Mouse (Mus musculus): ENCODE data around the gene Gm14139.
"Not testable (repeated sequence)": the region's sequence is repeated elsewhere in the genome, so short reads cannot be mapped to it uniquely, and the experiment has no call there.

Gene Gm14139

GRCm38 (mm10) chr2:150181570-150181999 lies at the start of gene Gm14139:
Gene Gm14139, plus strand, starts transcription at chr2:150181755.
- DNase-seq (ENCODE audit: low spot score): not testable (repeated sequence)

DNA sequence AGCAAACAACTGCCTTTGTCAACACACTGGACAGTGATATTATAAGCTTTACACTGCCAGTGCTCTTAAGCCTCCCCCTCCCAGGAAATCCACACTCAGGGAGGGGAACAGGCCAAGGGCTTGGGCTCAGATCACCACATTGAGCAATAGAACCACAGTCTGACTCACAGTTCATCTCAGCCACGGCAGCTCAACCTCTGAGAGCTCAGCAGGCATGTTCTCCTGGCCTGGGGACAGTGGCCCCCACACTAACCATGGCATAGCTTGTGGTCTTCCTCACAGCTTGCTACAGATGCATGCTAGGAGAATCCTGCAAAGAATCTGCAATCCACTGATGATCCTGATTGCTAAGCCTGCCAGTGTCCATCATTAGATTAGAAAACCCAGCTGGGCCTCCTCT lies 49.6 kb upstream of the Gm14139 start:
- DNase-seq (ENCODE audit: low spot score): not testable (repeated sequence)

GRCm38 (mm10) chr2:150132773-150133172 lies 48.8 kb upstream of the Gm14139 start:
- no peak for DNase-seq (ENCODE audit: low spot score)

- peak; percentile 80 for DNase-seq (ENCODE audit: low spot score)
Observed at GRCm38 (mm10) chr2:150136435-150136897, 45.1 kb upstream of the Gm14139 start, which contains the start of gene Zfp120. Gene Zfp120, minus strand, starts transcription at chr2:150136708.

GRCm38 (mm10) chr2:150166703-150167102 lies 14.9 kb upstream of the Gm14139 start:
- no peak for DNase-seq (ENCODE audit: low spot score)

GRCm38 (mm10) chr2:150173833-150174232 lies 7.7 kb upstream of the Gm14139 start:
- DNase-seq (ENCODE audit: low spot score): no peak

- DNase-seq (ENCODE audit: low spot score): not testable (repeated sequence)
Observed at GRCm38 (mm10) chr2:150179579-150179978, 2.0 kb upstream of the Gm14139 start, which contains the start of gene Gm10770. Gene Gm10770, minus strand, starts transcription at chr2:150179679.

GRCm38 (mm10) chr2:150181046-150181445 lies 509 bp upstream of the Gm14139 start:
- DNase-seq (ENCODE audit: low spot score): not testable (repeated sequence)

GRCm38 (mm10) chr2:150217600-150218362 lies 36.2 kb downstream of the Gm14139 start, which contains the start of gene Zfp937:
Gene Zfp937, plus strand, starts transcription at chr2:150218073.
- DNase-seq (ENCODE audit: low spot score): peak; percentile 87

DNA sequence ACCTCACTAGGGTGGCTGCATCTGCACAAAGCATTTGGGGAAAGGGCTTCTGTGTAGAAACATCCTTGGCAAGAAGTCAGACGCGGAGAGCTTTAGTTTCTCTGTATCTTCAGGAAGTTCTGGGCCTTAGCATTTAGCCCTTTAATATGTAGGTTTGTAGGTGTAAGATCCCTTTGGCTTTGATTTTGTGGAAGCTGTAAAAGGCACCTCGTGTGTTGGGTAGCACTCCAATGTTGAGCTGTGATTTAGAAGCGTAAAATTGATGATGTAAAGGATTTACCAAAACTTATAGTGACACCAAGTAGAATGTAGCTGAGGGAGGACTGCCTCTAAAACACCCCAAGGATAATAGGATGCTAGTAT lies 36.8 kb downstream of the Gm14139 start:
- not testable (repeated sequence) for DNase-seq (ENCODE audit: low spot score)

DNA sequence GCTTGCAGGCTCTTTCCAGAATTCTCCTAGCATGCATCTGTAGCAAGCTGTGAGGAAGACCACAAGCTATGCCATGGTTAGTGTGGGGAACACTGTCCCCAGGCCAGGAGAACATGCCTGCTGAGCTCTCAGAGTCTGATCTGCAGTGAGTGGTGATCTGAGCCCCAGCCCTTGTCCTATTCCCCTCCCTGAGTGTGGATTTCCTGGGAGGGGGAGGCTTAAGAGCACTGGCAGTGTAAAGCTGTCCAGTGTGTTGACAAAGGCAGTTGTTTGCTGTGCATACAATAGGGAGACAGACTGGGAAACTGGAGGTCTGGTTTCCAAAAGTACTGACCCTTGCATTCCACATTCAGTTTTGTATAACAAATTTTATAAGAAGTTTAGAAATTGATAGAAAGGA lies 41.7 kb downstream of the Gm14139 start:
- not testable (repeated sequence) for DNase-seq (ENCODE audit: low spot score)
